Mouse (Mus musculus) ES-E14 (cell line): ENCODE measurements around the gene Bri3. TPM values are rescaled to one million over a fixed set of nuclear protein-coding genes. Genes with fewer than 3 reads are reported as not detected.

Source experiments
- DNase-seq: peaks from one replicate; pipeline ENCODE4 v3.0.0-alpha.2; 2013; ENCODE audit warnings: low read depth, low spot score
- H3K27ac ChIP-seq: 2 replicates; pipeline ENCODE4 v1.5.1; 2012; ENCODE audit warnings: low read depth, mild to moderate bottlenecking, low read length, moderate library complexity, mixed read lengths; ENCODE audit not compliant: poor library complexity, insufficient read depth, severe bottlenecking
- H3K36me3 ChIP-seq: 2 replicates; pipeline ENCODE4 v1.6.1; 2012; ENCODE audit warnings: mild to moderate bottlenecking, low read length, moderate library complexity, mixed read lengths; ENCODE audit not compliant: control insufficient read depth, poor library complexity, insufficient read depth, severe bottlenecking
- H3K4me1 ChIP-seq, 2 experiments: fragments of 150-350 bp in 1 of 2; sonication (generic) in 1 of 2; 2 replicates each; pipeline ENCODE4 v1.6.1; 2012; ENCODE audit warnings: low read length in 2 of 2, mild to moderate bottlenecking in 1 of 2, mixed read lengths in 1 of 2; ENCODE audit not compliant: control insufficient read depth in 2 of 2, insufficient read depth in 2 of 2, poor library complexity in 1 of 2
- H3K4me3 ChIP-seq, 2 experiments: fragments of 150-350 bp in 1 of 2; sonication (generic) in 1 of 2; 2 replicates each; pipeline ENCODE4 v1.5.1; 2012; ENCODE audit warnings: low read length in 2 of 2, low read depth in 1 of 2, mild to moderate bottlenecking in 1 of 2, mixed read lengths in 1 of 2; ENCODE audit not compliant: insufficient read depth in 1 of 2, poor library complexity in 1 of 2, severe bottlenecking in 1 of 2
- H3K9ac ChIP-seq: 2 replicates; pipeline ENCODE4 v1.6.1; 2012; ENCODE audit warnings: low read depth, mild to moderate bottlenecking, low read length, mixed read lengths; ENCODE audit not compliant: poor library complexity, insufficient read depth, severe bottlenecking
- H3K9me3 ChIP-seq: fragments of 150-350 bp; sonication (generic); 2 replicates; pipeline ENCODE4 v1.6.1; 2012; ENCODE audit warnings: low read depth, mild to moderate bottlenecking, low read length; ENCODE audit not compliant: control insufficient read depth, insufficient read depth
- CHD2 ChIP-seq: IDR thresholded peaks from 2 replicates; pipeline ENCODE4 v1.6.1; 2014; ENCODE audit warnings: mild to moderate bottlenecking, low read depth, low read length, inconsistent platforms
- HCFC1 ChIP-seq: IDR thresholded peaks from 2 replicates; pipeline ENCODE4 v1.6.1; 2012; ENCODE audit warnings: low read length, inconsistent platforms, borderline replicate concordance; ENCODE audit not compliant: insufficient read depth
- MAFK ChIP-seq: IDR thresholded peaks from 2 replicates; pipeline ENCODE4 v1.6.1; 2014; ENCODE audit warnings: mild to moderate bottlenecking, low read depth, low read length, inconsistent platforms; ENCODE audit not compliant: insufficient read depth
- ZC3H11A ChIP-seq: IDR thresholded peaks from 2 replicates; pipeline ENCODE4 v1.6.1; 2012; ENCODE audit warnings: low read depth, mild to moderate bottlenecking, inconsistent platforms, low read length, borderline replicate concordance
- ZNF384 ChIP-seq: IDR thresholded peaks from 2 replicates; pipeline ENCODE4 v1.6.1; 2012; ENCODE audit warnings: low read depth, low read length, inconsistent platforms
- in situ Hi-C, 2 experiments: fragments of 600-800 bp; cut with MboI; formaldehyde crosslinking; loops; one replicate each; pipeline ENCODE4 v1.15.1; 2025; ENCODE audit warnings: low sequenced_read_pairs in 2 of 2, inconsistent platforms in 1 of 2; ENCODE audit not compliant: unreplicated experiment in 2 of 2
- total RNA-seq: library from RNA; depleted of rRNA; stranded (reverse); fragments of 300-350 nt; gene quantifications from 2 replicates; pipeline ENCODE4 v1.2.3, GENCODE M21; 2012

Gene Bri3
- total RNA-seq, 1 experiment: 26.4 TPM

DNA sequence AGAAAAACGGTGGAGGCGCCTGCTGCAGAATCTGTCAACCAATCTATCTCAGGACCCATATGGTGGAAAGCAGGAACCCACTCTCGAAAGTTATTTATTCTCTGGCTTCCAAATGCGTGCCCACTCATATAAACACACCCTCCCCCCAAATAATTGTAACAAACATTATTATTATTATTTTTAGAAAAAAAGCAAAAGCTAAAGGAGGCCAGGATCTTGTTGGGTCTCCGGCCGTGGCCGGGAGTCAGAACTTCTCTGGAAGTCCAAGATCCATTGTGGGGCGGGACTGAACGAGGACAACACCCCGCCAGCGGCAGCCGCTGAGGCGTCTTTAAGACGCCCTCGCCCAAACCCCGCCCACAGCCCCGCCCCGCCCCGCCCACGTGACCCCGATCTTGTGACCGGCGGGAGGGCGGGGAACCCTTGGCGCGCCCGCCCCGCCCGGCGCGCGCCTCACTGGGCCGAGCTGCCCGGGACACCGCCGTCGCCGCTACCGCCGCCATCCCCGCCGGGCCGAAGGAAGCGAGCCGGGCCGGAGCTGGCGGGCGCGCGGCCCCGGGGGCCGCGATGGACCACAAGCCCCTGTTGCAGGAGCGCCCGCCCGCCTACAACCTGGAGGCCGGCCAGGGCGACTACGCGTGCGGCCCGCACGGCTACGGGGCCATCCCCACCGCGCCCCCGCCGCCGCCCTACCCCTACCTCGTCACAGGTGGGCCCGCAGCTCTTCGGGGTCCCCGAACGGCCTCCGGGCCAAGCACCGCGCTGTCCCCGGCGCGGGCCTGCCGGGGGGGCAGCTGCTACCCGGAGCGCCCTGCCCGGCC is 10.8 kb downstream of the Bri3 start:
- H3K9me3 ChIP-seq: no peaks in the 10 kb centered on the region
- peaks cover 0 to 29% of the 10 kb centered on the region in 2 experiments; a peak in 2 of 4 replicates for H3K4me1 ChIP-seq
- H3K27ac ChIP-seq: peak overlapping the region; percentile 77
- peak overlapping the region; percentile 96 for H3K9ac ChIP-seq
- H3K4me3 ChIP-seq: peak overlapping the region; percentile 93 to 99
- H3K36me3 ChIP-seq: peaks cover 21% of the 10 kb centered on the region
- TF ChIP-seq CHD2 (no peak), ZC3H11A (no peak), ZNF384 (no peak), MAFK (no peak), HCFC1 (no peak)
- in situ Hi-C loops: no loop called here
- peak; percentile 86 for DNase-seq

- in situ Hi-C loops: no loop called here
- TF ChIP-seq MAFK (no peak), HCFC1 (no peak), CHD2 (no peak), ZC3H11A (no peak), ZNF384 (no peak)
- Histone ChIP-seq H3K9me3 (no peaks in the 10 kb centered on the region), H3K4me1 (peaks cover 0 to 31% of the 10 kb centered on the region in 2 experiments; a peak in 2 of 4 replicates), H3K9ac (peak overlapping the region; percentile 96), H3K4me3 (peak overlapping the region; percentile 93 to 99), H3K36me3 (peaks cover 29% of the 10 kb centered on the region), H3K27ac (peak overlapping the region; percentile 77)
- no peak for DNase-seq
These were observed 11.6 kb downstream of the Bri3 start for GRCm38 (mm10) chr5:144255632-144256540.

GRCm38 (mm10) chr5:144256541-144256870 is 12.3 kb downstream of the Bri3 start:
- in situ Hi-C loops: no loop called here

GRCm38 (mm10) chr5:144256888-144257287 is 12.7 kb downstream of the Bri3 start:
- Histone ChIP-seq H3K36me3 (peaks cover 29% of the 10 kb centered on the region), H3K4me1 (peaks cover 0 to 35% of the 10 kb centered on the region in 2 experiments; a peak in 2 of 4 replicates), H3K4me3 (peak overlapping the region; percentile 4 to 93; a peak in 1 of 4 replicates), H3K27ac (no peak overlapping the region), H3K9me3 (no peaks in the 10 kb centered on the region), H3K9ac (no peak overlapping the region)
- DNase-seq: no peak
- in situ Hi-C loops: no loop called here
- TF ChIP-seq ZC3H11A: no peak
- TF ChIP-seq HCFC1: no peak

More at GRCm38 (mm10) chr5:144256541-144256870, 12.3 kb downstream of the Bri3 start:
- H3K4me3 ChIP-seq: peak overlapping the region; percentile 93 to 99
- H3K36me3 ChIP-seq: peaks cover 29% of the 10 kb centered on the region
- no peak for DNase-seq
- H3K9ac ChIP-seq: no peak overlapping the region; the same call in 1 of the 2 replicates
- no peak overlapping the region for H3K27ac ChIP-seq
- no peak for TF ChIP-seq HCFC1
- TF ChIP-seq CHD2: no peak
- TF ChIP-seq ZNF384: no peak
- TF ChIP-seq ZC3H11A: no peak
- no peak for TF ChIP-seq MAFK
- peaks cover 0 to 33% of the 10 kb centered on the region in 2 experiments; a peak in 2 of 4 replicates for H3K4me1 ChIP-seq
- no peaks in the 10 kb centered on the region for H3K9me3 ChIP-seq
